Mouse (Mus musculus) myocyte (in vitro differentiated cells): ENCODE measurements around the gene Hnrnpul1.

Source experiments
- CEBPB ChIP-seq: IDR thresholded peaks from 2 replicates; pipeline ENCODE4 v1.6.1; 2011; ENCODE audit warnings: mild to moderate bottlenecking, moderate library complexity; ENCODE audit not compliant: poor library complexity, insufficient read depth, severe bottlenecking
- E2F4 ChIP-seq: IDR thresholded peaks from one replicate; pipeline ENCODE4 v1.6.1; 2011; ENCODE audit warnings: mild to moderate bottlenecking, control low read depth, moderate library complexity; ENCODE audit not compliant: insufficient read depth
- MAX ChIP-seq: IDR thresholded peaks from one replicate; pipeline ENCODE4 v1.6.1; 2011; ENCODE audit warnings: low read depth, mild to moderate bottlenecking, control low read depth
- MYOD1 ChIP-seq, 3 experiments: IDR thresholded peaks; one replicate each; pipeline ENCODE4 v1.6.1; 2011; ENCODE audit warnings: control low read depth in 2 of 3, low read depth in 2 of 3, mild to moderate bottlenecking in 2 of 3, moderate library complexity in 1 of 3; ENCODE audit not compliant: insufficient read length in 2 of 3, control insufficient read depth in 1 of 3
- MYOG ChIP-seq, 3 experiments: IDR thresholded peaks; one replicate each; pipeline ENCODE4 v1.6.1; 2011; ENCODE audit warnings: control low read depth in 2 of 3, low read depth in 2 of 3, mild to moderate bottlenecking in 2 of 3; ENCODE audit not compliant: insufficient read length in 2 of 3, control insufficient read depth in 1 of 3, insufficient read depth in 1 of 3
- POLR2A ChIP-seq: IDR thresholded peaks from one replicate; pipeline ENCODE4 v1.6.1; 2011; ENCODE audit warnings: low read depth, mild to moderate bottlenecking, control low read depth, moderate library complexity; ENCODE audit not compliant: insufficient read length
- POLR2AphosphoS2 ChIP-seq: IDR thresholded peaks from one replicate; pipeline ENCODE4 v1.6.1; 2011; ENCODE audit warnings: low read depth, control low read depth; ENCODE audit not compliant: insufficient read length
- SRF ChIP-seq: IDR thresholded peaks from one replicate; pipeline ENCODE4 v1.6.1; 2011; ENCODE audit warnings: low read depth; ENCODE audit not compliant: control insufficient read depth, insufficient read length
- TCF12 ChIP-seq: IDR thresholded peaks from one replicate; pipeline ENCODE4 v1.6.1; 2011; ENCODE audit warnings: mild to moderate bottlenecking, control low read depth; ENCODE audit not compliant: poor library complexity, insufficient read depth, severe bottlenecking
- TCF3 ChIP-seq: IDR thresholded peaks from one replicate; pipeline ENCODE4 v1.6.1; 2011; ENCODE audit warnings: low read depth, control low read depth; ENCODE audit not compliant: insufficient read length
- USF1 ChIP-seq: IDR thresholded peaks from one replicate; pipeline ENCODE4 v1.6.1; 2011; ENCODE audit warnings: low read depth, mild to moderate bottlenecking, control low read depth, moderate library complexity

- no peak for TF ChIP-seq POLR2A
- TF ChIP-seq POLR2AphosphoS2: no peak
- TF ChIP-seq USF1: no peak
- TF ChIP-seq TCF3: no peak
- TF ChIP-seq E2F4: no peak
- no peak for TF ChIP-seq MYOG (IDR thresholded peaks at IDR 0.05; ENCODE audit: control insufficient read depth in 1 of 3, insufficient read depth in 1 of 3, insufficient read length in 2 of 3, low read depth in 2 of 3)
- TF ChIP-seq TCF12: no peak
- TF ChIP-seq MAX: no peak
- no peak for TF ChIP-seq MYOD1 (IDR thresholded peaks at IDR 0.05; ENCODE audit: control insufficient read depth in 1 of 3, insufficient read length in 2 of 3, low read depth in 2 of 3)
- TF ChIP-seq CEBPB: no peak
- TF ChIP-seq SRF: no peak
These were observed 69.9 kb downstream of the Hnrnpul1 start for GRCm38 (mm10) chr7:25684659-25685058.
